Mouse (Mus musculus) forebrain, embryonic 10.5 days (tissue): ENCODE measurements around the gene Panx1. TPM values are rescaled to one million over a fixed set of nuclear protein-coding genes. Genes with fewer than 3 reads are reported as not detected.

ENCODE experiments used
- polyA plus RNA-seq: library from polyadenylated mRNA; unstranded; fragments of >200 nt; fragmentation: Nextera tagmentation; extraction: Ambion mirVana; gene quantifications from 2 replicates; pipeline ENCODE4 v1.2.1, GENCODE M21; 2016

Panx1 gene
- polyA plus RNA-seq, 1 experiment from 2014 or later: 68.8 TPM

Other genes starting within 250 kb of the Panx1 start
- 0.14 and 0.30 TPM in 2 replicates for gene Gpr83, start 185.3 kb downstream of the Panx1 start, polyA plus RNA-seq
- 0.22 TPM in 1 of 2 replicates, not detected in the other for gene Izumo1r, start 141.5 kb downstream of the Panx1 start, polyA plus RNA-seq
- not detected in 2 replicates for gene Hephl1, start 66.6 kb upstream of the Panx1 start, polyA plus RNA-seq
- gene Vstm5, start 193.6 kb upstream of the Panx1 start, polyA plus RNA-seq: 0.34 and 0.68 TPM in 2 replicates
- 38.1 and 39.5 TPM in 2 replicates for gene Med17, start 234.5 kb upstream of the Panx1 start, polyA plus RNA-seq